Mouse (Mus musculus) small intestine, adult 2 months (tissue): ENCODE results near the gene Aplnr.

Experiments
- CTCF ChIP-seq: fragments of 200-500 bp; IDR thresholded peaks from 2 replicates; pipeline ENCODE4 v1.5.1; 2012; ENCODE audit warnings: low read depth, mild to moderate bottlenecking, control low read depth, inconsistent platforms, low read length, moderate library complexity, mixed read lengths; ENCODE audit not compliant: insufficient replicate concordance, insufficient read length; ENCODE audit errors: extremely low read depth
- POLR2A ChIP-seq: fragments of 200-500 bp; IDR thresholded peaks from 2 replicates; pipeline ENCODE4 v1.6.1; 2012; ENCODE audit warnings: low read depth, mild to moderate bottlenecking, control low read depth, inconsistent platforms, low read length, moderate library complexity

GRCm38 (mm10) chr2:85105426-85106013 lies 30.5 kb upstream of the Aplnr start:
- TF ChIP-seq CTCF (no peak), POLR2A (no peak)
